In the genomic region with DNA sequence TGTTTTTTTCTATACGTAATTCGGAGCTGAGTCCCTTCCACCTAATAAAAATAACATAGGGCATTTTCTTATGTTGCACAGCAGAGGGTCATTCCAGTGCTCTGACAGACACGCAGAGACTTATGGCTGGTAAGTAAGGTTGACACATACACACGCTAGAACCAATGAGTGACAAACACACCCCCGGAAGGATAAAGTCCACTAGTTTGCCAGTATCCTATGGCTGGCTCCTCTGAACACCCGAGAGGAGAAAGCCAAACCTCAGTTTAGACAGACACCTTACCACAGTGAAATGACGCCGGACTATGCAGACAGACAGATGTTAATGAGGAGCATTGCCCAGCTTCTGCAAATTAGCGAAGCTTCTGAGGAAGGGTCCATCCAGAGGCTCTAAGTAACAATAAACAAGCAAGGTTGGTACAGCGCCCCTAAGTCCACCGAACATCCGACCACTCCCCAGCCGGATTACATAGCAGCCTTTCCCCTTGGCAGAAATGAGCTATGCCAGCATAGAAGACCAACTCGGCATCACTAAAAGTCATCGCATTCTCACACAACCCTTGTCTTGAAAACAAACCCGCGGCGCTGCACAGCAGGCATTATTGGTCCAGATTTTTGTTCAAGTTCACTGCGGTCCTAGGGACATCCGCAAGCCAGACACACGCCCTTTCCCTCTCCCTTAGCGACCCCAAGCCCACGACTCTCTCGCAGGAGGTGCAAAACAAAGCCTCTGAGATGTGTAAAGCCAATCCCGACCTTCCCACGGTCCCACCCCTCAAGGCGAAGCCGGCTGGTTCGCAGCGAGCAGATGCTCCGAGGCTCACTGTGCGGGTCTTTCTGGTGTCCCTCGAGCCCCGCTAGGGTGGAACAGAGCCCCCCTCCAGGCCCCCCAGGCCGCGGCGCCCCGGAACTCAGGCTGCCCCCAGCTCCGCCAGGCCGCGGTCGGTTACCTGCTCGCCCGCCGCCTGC, we compare ENCODE assay signal across 8 mouse cellular contexts. TPM values are rescaled to one million over a fixed set of nuclear protein-coding genes. Genes with fewer than 3 reads are reported as not detected.
DNase-seq lines count a peak whose midpoint lies in the region; ATAC-seq and TF ChIP-seq lines count a peak whose summit lies in the region.

No protein-coding gene starts in this region.

- peak; percentile 37 for DNase-seq in lung, embryonic 14.5 days
- no peak for DNase-seq in lung, postnatal 36 days
- peak; percentile 64 for DNase-seq in R1 (ENCODE audit: low read depth, low spot score)
- DNase-seq in cerebellum, postnatal 4 days (ENCODE audit: low spot score in 2 of 2): no peak
- no peak for DNase-seq in layer of hippocampus, postnatal 10 days (ENCODE audit: low spot score in 2 of 2)

- no peaks in the 10 kb centered on the region for H3K27me3 ChIP-seq in lung, embryonic 14.5 days (ENCODE audit: insufficient read depth, low read length)
- no peaks in the 10 kb centered on the region for H3K27me3 ChIP-seq in forebrain, embryonic 13.5 days
- H3K27me3 ChIP-seq in limb, embryonic 12.5 days: no peaks in the 10 kb centered on the region
- no peaks in the 10 kb centered on the region for H3K27me3 ChIP-seq in small intestine, adult 2 months (ENCODE audit: control insufficient read depth, insufficient read depth, low read length)

- H3K9me3 ChIP-seq in lung, embryonic 14.5 days (ENCODE audit: low read depth, low read length): no peaks in the 10 kb centered on the region
- no peaks in the 10 kb centered on the region for H3K9me3 ChIP-seq in forebrain, embryonic 13.5 days (replicated peaks)
- H3K9me3 ChIP-seq in limb, embryonic 12.5 days: no peaks in the 10 kb centered on the region

- no peak for TF ChIP-seq POLR2A in small intestine, adult 2 months (IDR thresholded peaks at IDR 0.05; ENCODE audit: low read depth, low read length)

- peaks cover 31% of the 10 kb centered on the region for H3K36me3 ChIP-seq in lung, embryonic 14.5 days (ENCODE audit: insufficient read depth)
- peaks cover 41% of the 10 kb centered on the region for H3K36me3 ChIP-seq in forebrain, embryonic 13.5 days (ENCODE audit: poor library complexity, severe bottlenecking)
- peaks cover 42% of the 10 kb centered on the region for H3K36me3 ChIP-seq in limb, embryonic 12.5 days
- peaks cover 27% of the 10 kb centered on the region for H3K36me3 ChIP-seq in small intestine, adult 2 months (ENCODE audit: control insufficient read depth, insufficient read depth, low read length)

- peak; percentile 65; the same call in 1 of the 2 replicates for ATAC-seq in lung, embryonic 14.5 days (ENCODE audit: insufficient read depth)
- ATAC-seq in forebrain, embryonic 13.5 days: peak; percentile 69
- peak; percentile 34 for ATAC-seq in limb, embryonic 12.5 days (ENCODE audit: insufficient number of reproducible peaks, insufficient read depth, low FRiP score, low TSS enrichment, low read depth)

- TF ChIP-seq CTCF in lung, embryonic 14.5 days (IDR thresholded peaks at IDR 0.05; ENCODE audit: low read depth): no peak
- TF ChIP-seq CTCF in small intestine, adult 2 months (IDR thresholded peaks at IDR 0.05; ENCODE audit: extremely low read depth, insufficient read length, insufficient replicate concordance, low read depth, low read length): no peak

- WGBS in lung, embryonic 14.5 days: 10% methylated on average over 45 of the region's 45 CpGs
- WGBS in forebrain, embryonic 13.5 days: 12% methylated on average over 45 of the region's 45 CpGs
- 12% methylated on average over 45 of the region's 45 CpGs for WGBS in limb, embryonic 12.5 days
- 5% methylated on average over 45 of the region's 45 CpGs for WGBS in small intestine, adult 2 months

- H3K4me1 ChIP-seq in lung, embryonic 14.5 days (ENCODE audit: insufficient read depth): 0 out of 2 replicates have a peak, but pooled peaks cover 7% of the 10 kb centered on the region
- peaks cover 18% of the 10 kb centered on the region for H3K4me1 ChIP-seq in forebrain, embryonic 13.5 days
- H3K4me1 ChIP-seq in limb, embryonic 12.5 days (replicated peaks): peaks cover 7% of the 10 kb centered on the region
- H3K4me1 ChIP-seq in small intestine, adult 2 months (ENCODE audit: control insufficient read depth, insufficient read depth, insufficient read length, low read length): peaks cover 7% of the 10 kb centered on the region; the same call in 1 of the 2 replicates

- H3K4me3 ChIP-seq in lung, embryonic 14.5 days (ENCODE audit: low read depth, low read length): peak overlapping the region; percentile 97
- peak overlapping the region; percentile 97 for H3K4me3 ChIP-seq in forebrain, embryonic 13.5 days
- H3K4me3 ChIP-seq in limb, embryonic 12.5 days (replicated peaks): peak overlapping the region; percentile 97
- peak overlapping the region; percentile 96 for H3K4me3 ChIP-seq in small intestine, adult 2 months (ENCODE audit: low read depth, low read length)

- peak overlapping the region; percentile 45; the same call in 1 of the 2 replicates for H3K27ac ChIP-seq in lung, embryonic 14.5 days (ENCODE audit: low read depth)
- H3K27ac ChIP-seq in forebrain, embryonic 13.5 days: peak overlapping the region; percentile 82
- H3K27ac ChIP-seq in limb, embryonic 12.5 days: 0 out of 2 replicates have a peak overlapping the region, but pooled peaks have one; percentile 62
- H3K27ac ChIP-seq in small intestine, adult 2 months (ENCODE audit: insufficient read depth, low read depth, low read length): peak overlapping the region; percentile 74

- H3K9ac ChIP-seq in lung, embryonic 14.5 days: peak overlapping the region; percentile 94
- peak overlapping the region; percentile 99 for H3K9ac ChIP-seq in forebrain, embryonic 13.5 days
- peak overlapping the region; percentile 93 for H3K9ac ChIP-seq in limb, embryonic 12.5 days (replicated peaks)

- peak overlapping the region; percentile 76 for H3K4me2 ChIP-seq in lung, embryonic 14.5 days
- H3K4me2 ChIP-seq in forebrain, embryonic 13.5 days: peak overlapping the region; percentile 88
- peak overlapping the region; percentile 91 for H3K4me2 ChIP-seq in limb, embryonic 12.5 days

RNA-seq across cellular contexts. Expression of a gene that starts 0.7 kb away (rescaled TPM):
- polyA plus RNA-seq in lung, embryonic 14.5 days (2014; fragmentation: Nextera tagmentation; extraction: Ambion mirVana): 137 and 145 TPM in 2 replicates
- 262 and 276 TPM in 2 replicates for polyA plus RNA-seq in forebrain, embryonic 13.5 days (2015; fragmentation: Nextera tagmentation; extraction: Ambion mirVana)
- polyA plus RNA-seq in limb, embryonic 12.5 days (2016; fragmentation: Nextera tagmentation; extraction: Ambion mirVana): 151 and 155 TPM in 2 replicates
- 76.2 and 166 TPM in 2 replicates for polyA plus RNA-seq in small intestine, adult 2 months (2012; rRNA removed)
- 100 to 1,000 TPM; 165 to 183 TPM for total RNA-seq in layer of hippocampus, postnatal 10 days (2021)

RNA-seq across cellular contexts. Expression of a gene that starts 10.3 kb away (rescaled TPM):
- 23.8 and 28.2 TPM in 2 replicates for polyA plus RNA-seq in lung, embryonic 14.5 days (2014; fragmentation: Nextera tagmentation; extraction: Ambion mirVana)
- polyA plus RNA-seq in forebrain, embryonic 13.5 days (2015; fragmentation: Nextera tagmentation; extraction: Ambion mirVana): 52.1 and 53.5 TPM in 2 replicates
- 38.8 and 39.6 TPM in 2 replicates for polyA plus RNA-seq in limb, embryonic 12.5 days (2016; fragmentation: Nextera tagmentation; extraction: Ambion mirVana)
- 6.6 and 11.4 TPM in 2 replicates for polyA plus RNA-seq in small intestine, adult 2 months (2012; rRNA removed)
- 10 to 100 TPM; 49.6 to 49.9 TPM for total RNA-seq in layer of hippocampus, postnatal 10 days (2021)

RNA-seq across cellular contexts. Expression of a gene that starts 25.4 kb away (rescaled TPM):
- polyA plus RNA-seq in lung, embryonic 14.5 days (2014; fragmentation: Nextera tagmentation; extraction: Ambion mirVana): 70.2 and 84.2 TPM in 2 replicates
- 59.6 and 66.2 TPM in 2 replicates for polyA plus RNA-seq in forebrain, embryonic 13.5 days (2015; fragmentation: Nextera tagmentation; extraction: Ambion mirVana)
- polyA plus RNA-seq in limb, embryonic 12.5 days (2016; fragmentation: Nextera tagmentation; extraction: Ambion mirVana): 87.5 and 90.1 TPM in 2 replicates
- 2.3 and 2.4 TPM in 2 replicates for polyA plus RNA-seq in small intestine, adult 2 months (2012; rRNA removed)
- 10 to 100 TPM; 34.2 to 36.6 TPM for total RNA-seq in layer of hippocampus, postnatal 10 days (2021)

RNA-seq across cellular contexts. Expression of a gene that starts 25.5 kb away (rescaled TPM):
- 167 and 171 TPM in 2 replicates for polyA plus RNA-seq in lung, embryonic 14.5 days (2014; fragmentation: Nextera tagmentation; extraction: Ambion mirVana)
- polyA plus RNA-seq in forebrain, embryonic 13.5 days (2015; fragmentation: Nextera tagmentation; extraction: Ambion mirVana): 204 and 209 TPM in 2 replicates
- polyA plus RNA-seq in limb, embryonic 12.5 days (2016; fragmentation: Nextera tagmentation; extraction: Ambion mirVana): 168 and 173 TPM in 2 replicates
- polyA plus RNA-seq in small intestine, adult 2 months (2012; rRNA removed): 93.9 and 163 TPM in 2 replicates
- total RNA-seq in layer of hippocampus, postnatal 10 days (2021): 100 to 1,000 TPM; 168 to 177 TPM

RNA-seq across cellular contexts. Expression of a gene that starts 46.6 kb away (rescaled TPM):
- polyA plus RNA-seq in lung, embryonic 14.5 days (2014; fragmentation: Nextera tagmentation; extraction: Ambion mirVana): 32.2 and 34.1 TPM in 2 replicates
- 57.2 and 60.3 TPM in 2 replicates for polyA plus RNA-seq in forebrain, embryonic 13.5 days (2015; fragmentation: Nextera tagmentation; extraction: Ambion mirVana)
- polyA plus RNA-seq in limb, embryonic 12.5 days (2016; fragmentation: Nextera tagmentation; extraction: Ambion mirVana): 17.2 and 18.2 TPM in 2 replicates
- polyA plus RNA-seq in small intestine, adult 2 months (2012; rRNA removed): 34.7 and 84.6 TPM in 2 replicates
- total RNA-seq in layer of hippocampus, postnatal 10 days (2021): 100 to 1,000 TPM; 308 to 332 TPM

Comparison
In these comparisons a context has a peak if more than half of its experiments do, and no peak if none do; other contexts are left out.
1. DNase-seq: peak in lung, embryonic 14.5 days (single experiment) and R1 (single experiment); none in lung, postnatal 36 days (single experiment), cerebellum, postnatal 4 days (0 of 2) and layer of hippocampus, postnatal 10 days (0 of 2).
2. RNA of a gene that starts 25.4 kb away (polyA plus RNA-seq): 87.5 to 90.1 TPM in limb, embryonic 12.5 days, 70.2 to 84.2 TPM in lung, embryonic 14.5 days and 59.6 to 66.2 TPM in forebrain, embryonic 13.5 days; 2.3 to 2.4 TPM in small intestine, adult 2 months; every median in the first group is over 10 times any median in the second.
3. Peak in every context shown above with its lines, with median percentiles within 50 percentile points of each other: ATAC-seq, H3K27ac ChIP-seq, H3K4me2 ChIP-seq, H3K4me3 ChIP-seq and H3K9ac ChIP-seq.